Mouse (Mus musculus): ENCODE measurements around the gene Mboat7.

Mboat7 gene

DNA sequence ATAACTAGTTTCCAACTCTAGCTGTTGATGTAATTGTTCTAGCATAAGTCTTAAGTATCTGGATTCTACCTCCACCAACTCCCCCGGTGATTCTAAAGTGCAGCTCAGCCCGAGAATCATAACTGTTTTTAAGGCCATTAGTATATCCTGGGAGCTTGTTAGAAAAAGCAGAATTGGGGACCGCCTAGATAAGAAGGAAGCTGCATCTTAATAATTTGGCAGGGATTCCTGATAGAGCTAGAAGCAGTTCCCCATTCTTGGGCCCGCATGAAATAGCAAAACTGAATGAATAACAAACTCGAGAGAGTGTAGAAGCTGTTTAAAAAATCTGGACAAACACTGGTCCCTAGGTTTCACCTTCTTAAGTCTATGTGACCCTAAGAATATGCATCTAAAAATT is 49.9 kb downstream of the Mboat7 start:
- no peak for DNase-seq

DNA sequence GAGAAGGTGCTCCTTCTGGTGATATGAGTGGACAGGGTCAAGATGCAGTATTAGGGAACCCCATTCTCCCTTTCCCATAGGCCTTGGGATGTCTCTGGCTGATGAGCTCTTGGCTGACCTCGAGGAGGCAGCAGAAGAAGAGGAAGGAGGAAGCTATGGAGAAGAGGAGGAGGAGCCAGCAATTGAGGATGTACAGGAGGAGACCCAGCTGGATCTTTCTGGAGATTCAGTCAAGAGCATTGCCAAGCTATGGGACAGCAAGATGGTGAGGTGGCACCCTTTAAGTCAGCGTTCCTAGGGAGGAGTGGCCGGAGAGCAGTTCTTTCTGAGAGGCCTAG is 62.9 kb downstream of the Mboat7 start:
- no peak for DNase-seq

DNA sequence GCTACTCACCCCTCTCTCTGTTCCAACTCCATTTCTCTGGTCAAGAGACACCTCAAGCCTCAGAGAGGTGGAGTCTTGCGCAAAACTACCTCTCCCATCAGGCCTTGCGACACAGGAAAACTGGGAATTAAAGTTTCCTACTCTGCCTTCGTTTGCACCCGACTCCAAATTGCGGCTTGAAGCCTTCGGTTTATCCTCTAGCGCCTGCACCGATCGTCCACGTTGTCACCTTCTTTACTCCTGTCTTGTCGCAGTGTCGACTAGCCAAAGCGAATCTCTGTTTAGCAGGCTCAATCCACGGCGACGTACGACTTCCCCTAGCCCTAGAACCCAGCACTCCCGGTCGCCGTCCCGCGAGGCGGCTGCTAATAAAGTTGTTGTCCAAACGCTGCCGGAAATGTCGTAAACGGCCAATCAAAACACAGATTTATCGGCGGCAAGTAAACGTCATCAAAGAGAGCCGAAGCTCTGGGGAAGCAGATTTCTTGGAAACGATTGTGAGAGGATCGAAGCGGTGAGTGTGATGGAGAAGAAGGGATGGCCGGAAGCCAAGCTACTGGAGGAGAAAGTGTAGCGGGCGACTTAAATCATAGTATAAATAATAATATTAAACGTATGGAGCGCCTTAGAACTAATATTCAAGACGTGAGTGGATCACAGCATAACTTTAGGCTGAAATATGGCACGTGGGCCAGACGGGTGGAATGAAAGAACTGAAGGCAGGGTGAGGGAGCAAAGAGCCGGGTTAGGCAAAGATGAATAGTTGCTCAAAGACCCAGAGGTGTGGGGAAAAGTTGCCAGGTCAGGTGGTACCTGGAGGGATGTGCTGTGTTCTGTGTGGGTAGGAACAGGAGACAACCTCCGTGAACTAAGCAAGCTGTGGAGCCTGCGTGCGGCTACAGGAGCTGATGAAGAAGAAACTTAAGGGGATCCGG is 63.5 kb downstream of the Mboat7 start, which contains the start of the genes Tfpt and Prpf31:
Tfpt (minus strand) TSS at position 387 of the 935 bp plus-strand sequence.
Prpf31 (plus strand) TSS at position 443 of the 935 bp plus-strand sequence.
- DNase-seq: peak; percentile 95

DNA sequence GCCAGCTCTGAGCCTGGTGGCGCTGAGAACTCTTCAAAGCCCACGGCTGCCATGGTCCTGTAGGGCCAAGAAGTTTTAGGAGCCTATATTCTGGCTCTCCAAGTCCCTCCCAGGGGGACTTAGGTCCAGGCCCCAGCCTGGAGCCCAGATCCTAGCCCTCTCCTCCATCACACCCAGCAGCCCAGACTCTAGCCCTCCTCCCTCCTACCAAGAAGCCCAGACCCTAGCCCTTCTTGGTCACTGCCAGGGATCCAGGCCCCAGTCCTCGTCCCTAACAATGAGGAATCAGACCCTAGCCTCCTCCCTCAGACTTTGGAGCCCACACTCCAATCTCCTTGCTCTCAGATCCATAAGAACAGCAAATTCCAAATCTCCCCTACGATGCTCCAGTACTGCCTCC is 64.3 kb downstream of the Mboat7 start:
- DNase-seq: no peak

Measured in kidney, postnatal 14 days (tissue).